Mouse (Mus musculus) heart, postnatal 0 days (tissue): ENCODE results near the gene Cela3b.

Experiments
- CTCF ChIP-seq: IDR thresholded peaks from 2 replicates; pipeline ENCODE4 v1.5.1; 2016; ENCODE audit warnings: antibody characterized with exemption, control low read depth, low read depth
- EP300 ChIP-seq: IDR thresholded peaks from 2 replicates; pipeline ENCODE4 v1.6.1; 2016; ENCODE audit warnings: antibody characterized with exemption, low read depth

- TF ChIP-seq CTCF: no peak
- TF ChIP-seq EP300: peak; percentile 78; the same call in 1 of the 2 replicates
These were observed 42.1 kb downstream of the Cela3b start for GRCm38 (mm10) chr4:137388059-137388794.
